Mouse (Mus musculus): ENCODE measurements around the gene Fam198a.

Gene Fam198a

GRCm38 (mm10) chr9:121925959-121926358 is 24.8 kb upstream of the Fam198a start:
- in situ Hi-C loops (cut with MboI, MseI), result loop anchor here (5.0 kb wide), 1 partner anchor 54 kb away; no protein-coding TSS in a partner anchor

GRCm38 (mm10) chr9:121926634-121927405 is 24.0 kb upstream of the Fam198a start:
- in situ Hi-C loops (cut with MboI, MseI), result loop anchor here (5.0 kb wide), 1 partner anchor 55 kb away; no protein-coding TSS in a partner anchor

- in situ Hi-C loops (cut with MboI, MseI), result loop anchor here (5.0 kb wide), 1 partner anchor 55 kb away; no protein-coding TSS in a partner anchor
Measured at GRCm38 (mm10) chr9:121927721-121928120, 23.1 kb upstream of the Fam198a start.

- in situ Hi-C loops (cut with MboI, MseI), result loop anchor here (5.0 kb wide), 1 partner anchor 56 kb away; no protein-coding TSS in a partner anchor
Measured at GRCm38 (mm10) chr9:121928498-121928897, 22.3 kb upstream of the Fam198a start.

GRCm38 (mm10) chr9:121934856-121935255 is 15.9 kb upstream of the Fam198a start:
- in situ Hi-C loops (cut with MboI, MseI), result no loop called here

- in situ Hi-C loops (cut with MboI, MseI), result no loop called here
Measured at GRCm38 (mm10) chr9:121936952-121937351, 13.8 kb upstream of the Fam198a start.

GRCm38 (mm10) chr9:121937451-121937864 is 13.3 kb upstream of the Fam198a start:
- in situ Hi-C loops (cut with MboI, MseI), result no loop called here

- in situ Hi-C loops (cut with MboI, MseI), result no loop called here
Measured at GRCm38 (mm10) chr9:121937944-121938355, 12.8 kb upstream of the Fam198a start.

GRCm38 (mm10) chr9:121943005-121943404 is 7.8 kb upstream of the Fam198a start:
- in situ Hi-C loops (cut with MboI, MseI), result no loop called here

GRCm38 (mm10) chr9:121943628-121944027 is 7.2 kb upstream of the Fam198a start:
- in situ Hi-C loops (cut with MboI, MseI), result no loop called here

- in situ Hi-C loops (cut with MboI, MseI), result no loop called here
Measured at GRCm38 (mm10) chr9:121947784-121948183, 3.0 kb upstream of the Fam198a start.

GRCm38 (mm10) chr9:121948431-121948830 is 2.4 kb upstream of the Fam198a start:
- in situ Hi-C loops (cut with MboI, MseI), result no loop called here

- in situ Hi-C loops (cut with MboI, MseI), result no loop called here
Measured at GRCm38 (mm10) chr9:121951114-121951423, 281 bp downstream of the Fam198a start.

- in situ Hi-C loops (cut with MboI, MseI), result no loop called here
Measured at GRCm38 (mm10) chr9:121952596-121952995, 1.8 kb downstream of the Fam198a start.

- in situ Hi-C loops (cut with MboI, MseI), result no loop called here
Measured at GRCm38 (mm10) chr9:121959966-121960635, 9.3 kb downstream of the Fam198a start.

- in situ Hi-C loops (cut with MboI, MseI), result no loop called here
Measured at GRCm38 (mm10) chr9:121964941-121965340, 14.2 kb downstream of the Fam198a start.

- in situ Hi-C loops (cut with MboI, MseI), result no loop called here
Measured at GRCm38 (mm10) chr9:121968258-121968657, 17.5 kb downstream of the Fam198a start.

GRCm38 (mm10) chr9:121969841-121970381 is 19.1 kb downstream of the Fam198a start:
- in situ Hi-C loops (cut with MboI, MseI), result no loop called here

- in situ Hi-C loops (cut with MboI, MseI), result no loop called here
Measured at GRCm38 (mm10) chr9:121973207-121973606, 22.4 kb downstream of the Fam198a start.

- in situ Hi-C loops (cut with MboI, MseI), result no loop called here
Measured at GRCm38 (mm10) chr9:121974141-121974986, 23.6 kb downstream of the Fam198a start.

GRCm38 (mm10) chr9:121975321-121975720 is 24.5 kb downstream of the Fam198a start:
- in situ Hi-C loops (cut with MboI, MseI), result loop anchor here (25.0 kb wide), 1 partner anchor 138 kb away; the partner anchor contains the start of gene Ccdc13
